Mouse (Mus musculus) forebrain, postnatal 0 days (tissue): ENCODE data around the gene Map2k2. TPM values are rescaled to one million over a fixed set of nuclear protein-coding genes. Genes with fewer than 3 reads are reported as not detected.

ENCODE experiments used
- ATAC-seq: fragments of 200-750 bp; cut with Nextera tagmentation; 2 replicates; pipeline ENCODE4 v1.8.0; 2017; ENCODE audit warnings: mild to moderate bottlenecking, moderate library complexity
- DNase-seq: peaks from one replicate; pipeline ENCODE4 v3.0.0-alpha.2; 2015
- H3K27ac ChIP-seq: fragments of 300-500 bp; sonication (generic); 2 replicates; pipeline ENCODE4 v1.5.1; 2014; ENCODE audit warnings: low read depth, mild to moderate bottlenecking, antibody characterized with exemption, low read length, moderate library complexity, mixed read lengths
- H3K27me3 ChIP-seq: fragments of 300-500 bp; sonication (generic); 2 replicates; pipeline ENCODE4 v1.6.1; 2014; ENCODE audit warnings: mild to moderate bottlenecking, low read length, mixed read lengths; ENCODE audit not compliant: insufficient read depth
- H3K36me3 ChIP-seq: fragments of 300-500 bp; sonication (generic); 2 replicates; pipeline ENCODE4 v1.6.1; 2014; ENCODE audit warnings: mild to moderate bottlenecking, moderate library complexity; ENCODE audit not compliant: insufficient read depth
- H3K4me1 ChIP-seq: fragments of 300-500 bp; sonication (generic); 2 replicates; pipeline ENCODE4 v1.6.1; 2014; ENCODE audit warnings: antibody characterized with exemption; ENCODE audit not compliant: insufficient read depth
- H3K4me2 ChIP-seq: fragments of 300-500 bp; sonication (generic); 2 replicates; pipeline ENCODE4 v1.6.1; 2014; ENCODE audit warnings: low read depth, mild to moderate bottlenecking, moderate library complexity
- H3K4me3 ChIP-seq: fragments of 300-500 bp; sonication (generic); 2 replicates; pipeline ENCODE4 v1.5.1; 2014; ENCODE audit warnings: low read depth, low read length, mixed read lengths
- H3K9ac ChIP-seq: fragments of 300-500 bp; sonication (generic); 2 replicates; pipeline ENCODE4 v1.6.1; 2014; ENCODE audit warnings: mild to moderate bottlenecking
- H3K9me3 ChIP-seq: fragments of 300-500 bp; sonication (generic); 2 replicates; pipeline ENCODE4 v1.6.1; 2016; ENCODE audit warnings: low read length
- CTCF ChIP-seq: sonication (generic); IDR thresholded peaks from 2 replicates; pipeline ENCODE4 v1.5.1; 2016; ENCODE audit warnings: antibody characterized with exemption, control low read depth, low read depth
- WGBS: fragments of 180-500 bp; shearing (Covaris S2); extraction: QIAGEN DNeasy Blood & Tissue Kit; methylation state at CpG from one replicate; pipeline ENCODE4 v1.1.7; 2014; 5-methylcytosine and 5-hydroxymethylcytosine counted together
- polyA plus RNA-seq: library from polyadenylated mRNA; unstranded; fragments of >200 nt; fragmentation: Nextera tagmentation; extraction: Ambion mirVana; gene quantifications from 2 replicates; pipeline ENCODE4 v1.2.1, GENCODE M21; 2015
- total RNA-seq: library from RNA; depleted of rRNA; stranded (reverse); fragments of >200 nt; gene quantifications from 2 replicates; pipeline ENCODE4 v1.2.3, GENCODE M21; 2014

Gene Map2k2
- total and polyA plus RNA-seq, 2 experiments from 2014 or later = 194 to 215 TPM

GRCm38 (mm10) chr10:81143157-81143633 lies 37.5 kb downstream of the Map2k2 start:
- DNase-seq = no peak
- H3K27ac ChIP-seq = no peak overlapping the region
- no peak for ATAC-seq
- peaks cover 8% of the 10 kb centered on the region for H3K4me1 ChIP-seq
- H3K36me3 ChIP-seq = peaks cover 44% of the 10 kb centered on the region
- H3K4me3 ChIP-seq = no peak overlapping the region
- no peak overlapping the region for H3K9ac ChIP-seq
- no peak overlapping the region for H3K4me2 ChIP-seq
- no peaks in the 10 kb centered on the region for H3K27me3 ChIP-seq
- TF ChIP-seq CTCF = no peak
- no peaks in the 10 kb centered on the region for H3K9me3 ChIP-seq
- 86% methylated on average over 6 of the region's 7 CpGs for WGBS

GRCm38 (mm10) chr10:81143845-81144437 lies 38.2 kb downstream of the Map2k2 start:
- Histone ChIP-seq H3K27me3 (no peaks in the 10 kb centered on the region), H3K9ac (no peak overlapping the region), H3K36me3 (peaks cover 52% of the 10 kb centered on the region), H3K4me3 (no peak overlapping the region), H3K27ac (no peak overlapping the region), H3K4me2 (no peak overlapping the region), H3K4me1 (peaks cover 2% of the 10 kb centered on the region; the same call in 1 of the 2 replicates), H3K9me3 (no peaks in the 10 kb centered on the region)
- DNase-seq (no peak), ATAC-seq (no peak)
- no peak for TF ChIP-seq CTCF
- 94% methylated on average over 52 of the region's 52 CpGs for WGBS

- TF ChIP-seq CTCF = no peak
- Histone ChIP-seq H3K9me3 (no peaks in the 10 kb centered on the region), H3K9ac (no peak overlapping the region), H3K36me3 (peaks cover 54% of the 10 kb centered on the region), H3K4me3 (no peak overlapping the region), H3K27ac (no peak overlapping the region), H3K4me2 (no peak overlapping the region), H3K4me1 (no peaks in the 10 kb centered on the region; the same call in 1 of the 2 replicates), H3K27me3 (no peaks in the 10 kb centered on the region)
- no peak for ATAC-seq
- WGBS = 93% methylated on average over 27 of the region's 27 CpGs
- DNase-seq = no peak
Measured at GRCm38 (mm10) chr10:81144667-81145066, 39.0 kb downstream of the Map2k2 start.

GRCm38 (mm10) chr10:81145307-81145706 lies 39.6 kb downstream of the Map2k2 start:
- no peak for ATAC-seq
- H3K4me3 ChIP-seq = no peak overlapping the region
- no peak overlapping the region for H3K27ac ChIP-seq
- WGBS = 89% methylated on average over 6 of the region's 6 CpGs
- H3K9me3 ChIP-seq = no peaks in the 10 kb centered on the region
- no peaks in the 10 kb centered on the region for H3K27me3 ChIP-seq
- no peak overlapping the region for H3K4me2 ChIP-seq
- H3K36me3 ChIP-seq = peaks cover 56% of the 10 kb centered on the region
- no peak for DNase-seq
- no peaks in the 10 kb centered on the region; the same call in 1 of the 2 replicates for H3K4me1 ChIP-seq
- no peak overlapping the region for H3K9ac ChIP-seq
- no peak for TF ChIP-seq CTCF

- Histone ChIP-seq H3K4me3 (no peak overlapping the region), H3K4me1 (no peaks in the 10 kb centered on the region; the same call in 1 of the 2 replicates), H3K36me3 (peaks cover 58% of the 10 kb centered on the region), H3K9me3 (no peaks in the 10 kb centered on the region), H3K27ac (no peak overlapping the region), H3K9ac (no peak overlapping the region), H3K4me2 (no peak overlapping the region), H3K27me3 (no peaks in the 10 kb centered on the region)
- WGBS = 88% methylated on average over 7 of the region's 7 CpGs
- DNase-seq (no peak), ATAC-seq (no peak)
- no peak for TF ChIP-seq CTCF
Measured at GRCm38 (mm10) chr10:81145778-81146177, 40.1 kb downstream of the Map2k2 start.

GRCm38 (mm10) chr10:81146296-81146695 lies 40.6 kb downstream of the Map2k2 start:
- H3K36me3 ChIP-seq = peaks cover 58% of the 10 kb centered on the region
- H3K4me3 ChIP-seq = no peak overlapping the region
- no peak overlapping the region for H3K9ac ChIP-seq
- H3K27ac ChIP-seq = no peak overlapping the region
- no peaks in the 10 kb centered on the region for H3K9me3 ChIP-seq
- no peak overlapping the region for H3K4me2 ChIP-seq
- 92% methylated on average over 4 of the region's 4 CpGs for WGBS
- H3K27me3 ChIP-seq = no peaks in the 10 kb centered on the region
- no peaks in the 10 kb centered on the region; the same call in 1 of the 2 replicates for H3K4me1 ChIP-seq
- DNase-seq = no peak
- no peak for TF ChIP-seq CTCF
- ATAC-seq = no peak

GRCm38 (mm10) chr10:81151261-81151660 lies 45.5 kb downstream of the Map2k2 start:
- no peaks in the 10 kb centered on the region for H3K9me3 ChIP-seq
- H3K9ac ChIP-seq = no peak overlapping the region
- H3K27me3 ChIP-seq = no peaks in the 10 kb centered on the region
- DNase-seq (no peak), ATAC-seq (no peak)
- H3K27ac ChIP-seq = no peak overlapping the region
- H3K4me2 ChIP-seq = no peak overlapping the region
- H3K4me1 ChIP-seq = no peaks in the 10 kb centered on the region
- WGBS = 74% methylated on average over 6 of the region's 6 CpGs
- H3K36me3 ChIP-seq = peaks cover 65% of the 10 kb centered on the region
- no peak for TF ChIP-seq CTCF
- no peak overlapping the region for H3K4me3 ChIP-seq
